Mouse (Mus musculus) erythroblast, embryonic 14.5 days (primary cell): ENCODE measurements around the gene Slc13a4. TPM values are rescaled to one million over a fixed set of nuclear protein-coding genes. Genes with fewer than 3 reads are reported as not detected.

Experiments used
- H3K27me3 ChIP-seq: 2 replicates; pipeline ENCODE4 v1.6.1; 2012; ENCODE audit warnings: inconsistent platforms; ENCODE audit not compliant: control insufficient read depth
- H3K36me3 ChIP-seq: 2 replicates; pipeline ENCODE4 v1.6.1; 2012; ENCODE audit warnings: mild to moderate bottlenecking, inconsistent platforms; ENCODE audit not compliant: control insufficient read depth
- H3K4me1 ChIP-seq: 2 replicates; pipeline ENCODE4 v1.6.1; 2012; ENCODE audit warnings: inconsistent platforms; ENCODE audit not compliant: control insufficient read depth
- H3K4me3 ChIP-seq: replicated peaks from 2 replicates; pipeline ENCODE3; 2012; ENCODE audit warnings: moderate library complexity, mild to moderate bottlenecking, inconsistent platforms
- H3K9me3 ChIP-seq: 2 replicates; pipeline ENCODE4 v1.6.1; 2012; ENCODE audit warnings: low read length, inconsistent platforms, mixed read lengths; ENCODE audit not compliant: control insufficient read depth
- GATA1 ChIP-seq: IDR thresholded peaks from 2 replicates; pipeline ENCODE4 v1.6.1; 2012; ENCODE audit warnings: low read length, inconsistent platforms, mixed read lengths
- TAL1 ChIP-seq: IDR thresholded peaks from 3 replicates; pipeline ENCODE4 v1.6.1; 2012; ENCODE audit warnings: low read length, inconsistent platforms, mixed read lengths
- polyA plus RNA-seq: library from polyadenylated mRNA; stranded (reverse); fragments of >175 nt; gene quantifications from 2 replicates; pipeline ENCODE4 v1.2.3, GENCODE M21; 2012

Slc13a4 gene
- polyA plus RNA-seq, 1 experiment = not detected

DNA sequence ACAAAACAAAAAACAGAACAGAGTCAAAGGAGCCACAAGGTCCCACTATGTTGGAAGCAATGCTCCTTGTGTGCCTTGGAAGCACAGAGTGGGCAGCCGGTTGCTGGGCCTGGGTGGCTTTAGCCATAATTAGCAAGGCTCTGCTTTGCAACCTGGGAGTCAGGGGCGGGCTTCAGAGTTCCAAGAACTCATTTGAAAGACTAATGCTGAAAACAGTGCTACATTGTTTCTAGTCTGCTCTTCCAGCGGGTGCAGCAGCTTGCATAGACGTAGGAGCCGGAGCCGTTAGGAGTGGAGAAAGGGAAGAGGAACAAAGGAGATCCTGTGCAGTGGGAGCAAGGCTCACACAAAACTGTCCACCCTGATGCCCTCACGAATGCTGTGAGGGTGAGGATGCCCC is 19.0 kb downstream of the Slc13a4 start:
- no peak for TF ChIP-seq GATA1
- no peak for TF ChIP-seq TAL1
- Histone ChIP-seq H3K4me1 (peaks cover 7% of the 10 kb centered on the region), H3K36me3 (no peaks in the 10 kb centered on the region), H3K9me3 (no peaks in the 10 kb centered on the region), H3K4me3 (no peak overlapping the region), H3K27me3 (peaks cover 2% of the 10 kb centered on the region)

- no peak overlapping the region for H3K4me3 ChIP-seq
- no peaks in the 10 kb centered on the region for H3K9me3 ChIP-seq
- TF ChIP-seq TAL1 (no peak), GATA1 (no peak)
- peaks cover 2% of the 10 kb centered on the region for H3K27me3 ChIP-seq
- no peaks in the 10 kb centered on the region for H3K36me3 ChIP-seq
- peaks cover 6% of the 10 kb centered on the region for H3K4me1 ChIP-seq
Observed at GRCm38 (mm10) chr6:35288114-35288761, 19.7 kb downstream of the Slc13a4 start.

- H3K4me3 ChIP-seq = no peak overlapping the region
- peaks cover 9% of the 10 kb centered on the region for H3K27me3 ChIP-seq
- TF ChIP-seq TAL1 (no peak), GATA1 (no peak)
Observed at GRCm38 (mm10) chr6:35279306-35279705, 28.6 kb downstream of the Slc13a4 start.

DNA sequence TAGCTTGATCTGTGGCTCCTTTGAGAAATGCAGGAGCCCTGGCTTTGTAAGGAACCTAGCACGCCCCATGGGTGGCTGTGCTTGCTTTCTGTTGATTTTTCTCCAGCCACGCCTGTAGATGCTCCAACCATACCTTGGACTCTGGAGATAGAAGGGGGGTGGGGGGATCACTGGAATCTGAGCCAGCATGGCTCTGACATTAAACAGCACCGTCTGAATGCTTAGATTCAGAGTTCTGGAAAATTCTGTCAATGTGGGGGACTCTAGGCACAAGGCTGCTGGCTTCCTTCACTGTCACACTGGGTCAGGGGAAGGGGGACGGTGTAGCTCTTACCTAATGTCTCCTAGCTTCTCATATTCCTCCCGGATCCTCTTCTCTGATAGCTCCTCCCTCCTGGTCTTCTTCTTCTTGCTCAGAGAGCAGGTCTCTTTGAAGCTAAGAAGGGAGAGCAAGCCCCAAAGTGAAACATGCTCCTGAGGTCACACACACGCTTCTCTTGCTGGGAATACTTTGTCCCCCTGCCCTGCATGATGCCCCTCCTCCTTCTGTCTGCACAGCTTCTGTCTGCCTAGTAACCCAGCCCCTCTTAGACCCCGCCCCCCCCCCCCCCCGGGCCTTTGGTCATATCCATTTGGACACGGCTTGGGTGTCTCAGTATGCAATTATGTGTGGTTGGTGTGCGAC is 29.9 kb downstream of the Slc13a4 start:
- H3K27me3 ChIP-seq = peaks cover 10% of the 10 kb centered on the region
- TF ChIP-seq GATA1 = no peak
- TF ChIP-seq TAL1 = no peak
- H3K9me3 ChIP-seq = no peaks in the 10 kb centered on the region
- no peak overlapping the region for H3K4me3 ChIP-seq
- H3K4me1 ChIP-seq = no peaks in the 10 kb centered on the region
- no peaks in the 10 kb centered on the region for H3K36me3 ChIP-seq

More at GRCm38 (mm10) chr6:35279306-35279705, 28.6 kb downstream of the Slc13a4 start:
- Histone ChIP-seq H3K36me3 (no peaks in the 10 kb centered on the region), H3K4me1 (no peaks in the 10 kb centered on the region), H3K9me3 (no peaks in the 10 kb centered on the region)

DNA sequence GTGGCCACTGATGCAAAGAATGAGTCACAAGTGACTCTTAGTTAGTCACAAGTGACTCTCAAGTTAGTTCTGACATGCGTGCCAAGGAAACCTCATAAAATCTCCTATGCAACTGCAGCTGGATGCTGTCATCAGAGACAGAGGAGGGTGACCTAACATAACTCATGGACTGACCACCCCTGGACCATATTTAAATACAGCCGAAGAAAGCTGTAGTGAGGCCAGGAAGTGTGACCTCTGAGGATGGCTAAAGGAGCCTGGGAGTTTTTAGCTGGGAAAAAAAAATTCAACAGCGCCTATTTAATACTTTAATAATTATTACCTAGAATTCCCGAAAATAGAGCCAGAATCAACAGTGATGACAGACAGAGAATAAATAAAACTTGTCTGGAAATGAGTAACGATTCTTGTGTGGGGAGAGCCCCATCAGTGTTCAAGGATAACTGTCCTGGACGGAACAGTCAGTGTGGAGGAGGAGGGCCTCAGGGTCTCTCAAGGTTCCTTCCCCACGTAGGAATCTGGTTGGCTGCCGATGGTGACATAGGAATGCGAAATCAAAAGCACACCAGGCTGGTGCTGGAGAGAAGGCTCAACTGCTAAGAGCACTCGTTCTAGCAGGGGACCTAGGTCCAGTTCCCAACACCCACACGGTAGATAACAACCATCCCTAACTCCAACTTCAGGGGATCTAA is 34.4 kb downstream of the Slc13a4 start:
- Histone ChIP-seq H3K36me3 (peaks cover 2% of the 10 kb centered on the region; the same call in 1 of the 2 replicates), H3K27me3 (peaks cover 7% of the 10 kb centered on the region), H3K9me3 (0 out of 2 replicates have a peak, but pooled peaks cover 4% of the 10 kb centered on the region), H3K4me3 (no peak overlapping the region), H3K4me1 (peaks cover 18% of the 10 kb centered on the region)
- TF ChIP-seq GATA1 (no peak), TAL1 (no peak)

DNA sequence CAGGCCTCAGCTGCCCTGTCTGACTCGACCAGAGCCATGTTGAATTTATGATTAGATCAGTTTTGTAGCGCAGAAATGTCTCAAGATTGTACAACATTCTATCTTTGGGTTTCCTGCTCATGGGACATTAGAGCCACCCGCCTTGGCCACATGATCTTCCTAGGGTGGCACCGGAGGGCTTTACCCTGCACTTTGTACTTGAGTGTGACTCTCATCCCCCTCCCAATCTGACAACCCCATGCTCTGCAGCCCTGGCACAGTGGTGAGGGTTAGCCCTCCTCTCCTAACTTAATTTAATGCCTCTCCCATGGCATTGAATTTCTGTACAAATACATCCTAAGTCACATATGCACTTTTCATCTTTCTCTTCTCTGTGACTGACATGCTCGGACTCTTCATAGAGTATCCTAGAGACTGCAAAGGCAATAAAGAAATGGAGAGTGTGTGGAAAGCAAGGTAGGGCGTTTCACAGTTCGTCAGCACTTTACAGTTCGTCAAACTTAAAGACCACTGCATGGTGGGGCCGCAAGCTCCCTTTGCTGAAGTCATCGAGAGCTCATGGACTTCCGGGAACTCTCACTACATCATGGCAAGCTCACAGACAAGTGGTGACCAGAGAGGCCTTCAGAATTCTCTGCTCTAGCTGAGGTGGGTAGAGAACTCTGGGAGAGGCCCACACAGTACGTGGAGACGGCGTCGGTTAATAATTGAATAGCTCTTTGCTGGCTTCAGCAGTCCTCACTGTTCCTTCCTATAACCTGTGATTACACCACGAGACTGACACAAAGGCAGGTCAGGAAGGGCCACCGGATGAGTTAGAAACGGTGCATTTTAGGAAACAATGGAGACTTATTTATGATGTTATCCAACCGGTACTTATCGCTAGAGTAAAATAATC is 35.8 kb downstream of the Slc13a4 start:
- TF ChIP-seq TAL1 = no peak
- no peak for TF ChIP-seq GATA1
- Histone ChIP-seq H3K4me1 (peaks cover 18% of the 10 kb centered on the region), H3K36me3 (peaks cover 3% of the 10 kb centered on the region; the same call in 1 of the 2 replicates), H3K27me3 (peaks cover 7% of the 10 kb centered on the region), H3K4me3 (no peak overlapping the region), H3K9me3 (0 out of 2 replicates have a peak, but pooled peaks cover 4% of the 10 kb centered on the region)

DNA sequence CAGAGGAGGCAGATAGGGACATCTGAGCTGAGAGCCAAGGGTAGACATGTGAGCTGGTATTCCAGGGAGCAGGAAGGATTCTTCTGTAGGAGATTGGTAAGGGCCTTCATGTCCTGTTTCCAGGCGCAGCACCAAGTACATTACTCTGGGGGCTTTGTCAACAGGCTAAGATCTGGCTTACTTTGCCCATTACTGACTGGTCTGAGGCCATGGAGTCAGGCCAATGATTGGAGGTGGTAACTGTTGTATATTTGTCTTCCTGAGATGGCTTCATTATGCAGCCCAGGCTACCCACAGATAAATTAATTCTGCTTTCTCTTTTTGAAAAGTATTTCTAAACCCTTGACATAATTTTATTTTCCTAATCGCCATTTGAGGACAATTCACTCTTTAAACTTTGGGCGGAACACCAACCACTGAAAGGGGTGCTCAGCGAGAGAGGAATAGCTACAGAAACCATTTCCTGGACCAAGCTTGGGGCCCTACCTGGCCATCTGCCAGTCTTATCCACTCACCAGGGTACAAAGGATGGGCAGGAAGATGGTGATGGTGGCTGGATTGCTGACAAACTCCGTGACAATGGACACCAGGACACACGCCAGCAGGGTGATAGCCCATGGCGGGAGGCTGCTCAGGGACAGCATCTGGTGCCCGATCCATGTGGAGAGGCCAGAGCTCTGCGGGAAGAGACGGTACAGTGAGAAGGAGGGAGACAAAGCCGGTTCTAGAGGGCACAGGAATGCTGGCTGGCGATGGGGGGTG is 36.7 kb downstream of the Slc13a4 start:
- Histone ChIP-seq H3K4me1 (peaks cover 18% of the 10 kb centered on the region), H3K4me3 (no peak overlapping the region), H3K36me3 (peaks cover 11% of the 10 kb centered on the region), H3K27me3 (peaks cover 7% of the 10 kb centered on the region), H3K9me3 (0 out of 2 replicates have a peak, but pooled peaks cover 4% of the 10 kb centered on the region)
- TF ChIP-seq GATA1 (no peak), TAL1 (no peak)

DNA sequence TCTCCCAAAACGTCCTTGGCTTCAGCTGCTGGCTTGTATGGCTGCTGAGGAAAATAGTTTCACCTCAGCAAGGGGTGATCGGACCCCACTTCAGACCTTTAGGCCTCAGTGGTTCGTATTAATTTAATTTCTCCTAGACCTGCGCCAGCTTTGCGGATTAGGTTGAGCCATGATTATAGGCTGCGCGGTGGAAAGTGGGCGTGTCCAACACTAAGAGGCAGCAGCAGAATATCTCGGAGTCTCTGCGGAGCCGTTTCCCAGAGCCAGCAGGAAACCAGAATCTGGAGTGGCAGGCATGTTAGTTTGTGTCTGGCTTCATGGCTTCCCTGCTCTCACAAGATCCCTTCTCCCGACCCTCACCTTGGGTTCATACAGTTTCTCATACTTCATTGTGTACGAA is 38.3 kb downstream of the Slc13a4 start:
- Histone ChIP-seq H3K36me3 (peaks cover 27% of the 10 kb centered on the region), H3K9me3 (0 out of 2 replicates have a peak, but pooled peaks cover 4% of the 10 kb centered on the region), H3K4me1 (peaks cover 22% of the 10 kb centered on the region), H3K4me3 (no peak overlapping the region), H3K27me3 (peaks cover 2% of the 10 kb centered on the region; the same call in 1 of the 2 replicates)
- no peak for TF ChIP-seq GATA1
- TF ChIP-seq TAL1 = no peak
